Mouse (Mus musculus): ENCODE data around the gene Wdpcp.
"Not testable (repeated sequence)": the region's sequence is repeated elsewhere in the genome, so short reads cannot be mapped to it uniquely, and the experiment has no call there.

Wdpcp gene

DNA sequence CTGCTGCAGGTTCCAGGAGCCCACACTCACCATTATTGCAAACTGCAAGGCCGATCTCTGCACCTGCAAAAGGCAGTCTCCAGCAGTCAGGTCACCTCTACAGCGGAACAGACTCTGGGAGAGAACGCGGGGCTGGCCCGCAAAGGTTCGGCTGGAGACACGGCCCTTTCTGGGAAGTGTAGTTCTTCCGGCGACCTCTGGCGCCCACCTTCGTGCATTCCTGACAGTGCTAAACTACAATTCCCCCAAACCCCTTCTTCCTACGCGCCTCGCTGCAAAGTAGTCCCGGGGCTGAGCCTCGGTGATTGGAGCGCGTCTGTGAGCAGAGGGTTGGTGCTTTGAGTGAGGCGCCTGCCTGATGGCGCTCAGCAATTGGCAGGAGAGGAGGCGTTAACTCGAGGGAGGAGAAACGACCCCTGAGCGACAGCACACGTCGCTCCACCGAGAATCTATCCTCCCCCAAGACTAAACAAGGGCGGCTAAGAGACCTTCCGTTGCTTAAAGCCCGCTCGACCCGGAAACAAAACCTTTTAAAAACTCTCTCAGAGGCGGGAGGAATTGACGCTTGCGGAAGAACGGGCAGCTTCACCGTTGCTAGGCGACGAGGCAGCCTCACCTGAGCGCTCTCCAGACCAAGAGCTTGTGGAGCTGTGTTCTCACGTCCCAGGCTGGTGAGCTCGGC lies at the start of gene Wdpcp, which contains the start of gene Mdh1:
Gene Wdpcp, plus strand, starts transcription at position 536 of the 682 bp plus-strand sequence.
Gene Mdh1, minus strand, starts transcription at position 668 of the 682 bp plus-strand sequence.
- in situ Hi-C loops (cut with MboI, MseI): loop anchor here (10.0 kb wide), 1 partner anchor 1733 kb away; the partner anchor contains the start of gene Usp34

DNA sequence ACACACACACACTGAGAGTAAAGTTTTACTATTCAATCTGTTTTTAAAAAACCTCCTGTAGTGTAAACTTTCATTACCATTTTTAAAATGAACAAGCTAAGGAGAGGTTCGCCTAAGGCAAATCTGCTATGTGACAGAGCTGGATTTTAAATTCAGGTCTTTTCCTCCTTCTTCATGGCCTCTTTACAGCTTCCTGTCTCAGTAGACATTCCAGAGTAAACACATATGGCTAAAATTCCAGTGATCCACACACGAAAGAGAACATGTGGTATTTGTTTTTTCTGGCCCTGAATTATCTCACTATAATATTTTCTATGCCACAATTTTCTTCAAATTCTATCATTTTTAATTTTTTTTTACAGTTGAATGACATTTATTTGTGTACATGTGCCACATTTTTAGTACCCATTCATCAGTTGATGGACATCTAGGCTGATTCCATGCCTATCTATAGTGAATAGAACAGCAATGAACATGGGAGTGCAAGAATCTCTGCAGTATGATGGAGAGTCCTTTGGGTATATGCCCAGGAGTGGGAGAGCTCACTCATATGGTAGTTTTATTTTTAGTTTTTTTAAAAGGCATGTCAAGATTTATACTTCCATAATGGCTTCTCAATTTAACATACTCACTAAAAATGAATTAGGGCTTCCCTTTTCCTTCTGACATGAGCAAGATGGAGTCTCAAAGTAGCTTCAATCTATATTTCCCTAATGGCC lies 43.2 kb upstream of the Wdpcp start:
- in situ Hi-C loops (cut with MboI, MseI): no loop called here

DNA sequence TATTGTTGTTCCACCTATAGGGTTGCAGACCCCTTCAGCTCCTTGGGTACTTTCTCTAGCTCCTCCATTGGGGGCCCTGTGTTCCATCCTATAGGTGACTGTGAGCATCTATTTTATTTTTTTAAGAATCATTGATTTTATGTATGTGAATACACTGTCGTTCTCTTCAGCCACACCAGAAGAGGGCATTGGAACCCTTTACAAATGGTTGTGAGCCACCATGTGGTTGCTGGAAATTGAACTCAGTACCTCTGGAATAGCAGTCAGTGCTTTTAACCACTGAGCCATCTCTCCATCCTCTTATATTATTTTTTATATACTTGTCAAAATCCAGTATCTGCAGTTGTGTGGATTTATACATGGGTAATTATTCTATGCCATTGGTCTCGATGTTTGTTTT lies 41.2 kb upstream of the Wdpcp start:
- in situ Hi-C loops (cut with MboI, MseI): not testable (repeated sequence)

DNA sequence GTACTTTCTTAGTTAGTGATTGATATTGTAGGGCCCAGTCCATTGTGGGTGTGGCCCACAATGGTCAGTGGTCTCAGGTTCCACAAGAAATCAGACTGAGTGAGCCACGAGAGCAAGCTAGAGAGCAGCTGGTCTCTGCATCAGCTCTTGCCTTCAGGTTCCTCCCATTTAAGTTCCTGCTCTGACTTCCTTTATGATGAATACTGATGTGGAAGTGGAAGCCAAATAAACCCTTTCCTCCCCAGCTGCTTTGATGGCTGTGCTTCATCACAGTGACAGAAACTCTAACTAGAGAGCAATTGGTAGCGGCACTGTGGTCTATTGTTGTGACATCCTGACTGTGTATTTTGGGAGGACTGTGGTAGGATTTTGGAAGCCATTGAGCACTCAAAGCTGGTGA lies 32.0 kb upstream of the Wdpcp start:
- in situ Hi-C loops (cut with MboI, MseI): no loop called here

DNA sequence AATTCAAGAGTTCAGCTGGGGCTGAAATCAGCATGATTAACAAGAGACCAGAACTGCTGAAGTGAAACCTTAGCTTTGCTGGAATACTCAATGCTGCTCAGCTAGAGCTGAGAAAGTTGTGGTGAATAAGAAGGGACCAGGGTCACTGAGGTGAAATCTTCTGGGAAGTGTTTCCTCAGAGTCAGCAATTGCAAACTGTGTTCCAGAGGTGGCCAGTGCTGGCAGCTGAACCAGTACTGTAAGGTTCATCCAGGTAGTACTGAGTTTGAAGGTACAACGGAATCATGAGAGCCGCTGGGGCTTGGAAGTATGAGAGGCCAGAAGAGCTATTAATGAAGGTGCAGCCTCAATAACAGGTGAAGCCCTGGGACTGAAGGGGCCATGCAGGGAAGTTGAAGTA lies 31.4 kb upstream of the Wdpcp start:
- in situ Hi-C loops (cut with MboI, MseI): no loop called here

DNA sequence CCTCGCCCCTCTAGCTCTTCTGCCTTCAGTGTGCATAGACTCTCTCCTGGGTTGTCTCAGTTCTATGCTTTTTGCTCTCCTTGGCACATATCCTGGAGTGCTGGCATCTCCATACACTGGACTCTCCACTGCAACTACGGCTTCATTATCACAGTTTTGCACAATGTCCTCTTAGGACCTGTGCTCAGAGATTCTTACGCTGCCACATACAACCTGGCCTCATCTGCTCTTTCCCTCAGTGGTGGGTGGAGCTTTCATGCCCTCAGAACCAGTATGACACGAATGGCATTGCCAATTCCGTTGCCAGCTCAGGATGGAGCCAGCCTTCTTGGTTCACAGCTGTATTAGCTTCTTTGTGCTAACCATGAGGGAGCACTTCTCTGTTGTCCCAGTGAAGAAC lies 29.3 kb upstream of the Wdpcp start:
- in situ Hi-C loops (cut with MboI, MseI): no loop called here

DNA sequence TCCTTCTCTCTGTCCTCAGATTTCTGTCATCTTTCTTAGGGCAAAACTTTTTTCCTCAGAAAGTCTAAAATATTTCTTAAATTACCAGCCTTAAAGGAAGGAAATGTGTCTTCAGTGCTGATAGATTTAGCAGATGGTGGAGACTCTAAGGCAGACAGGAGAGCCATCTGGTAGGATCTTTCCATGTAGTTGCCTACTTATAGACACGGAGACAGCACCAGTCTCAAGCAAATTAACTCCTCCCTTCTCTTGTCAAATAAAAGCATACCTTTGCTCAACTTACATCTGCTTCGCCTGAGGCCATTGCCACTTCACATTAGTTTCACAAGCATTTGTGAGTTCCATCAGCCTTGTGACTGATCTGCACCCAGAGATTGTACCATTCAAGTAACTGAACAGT lies 27.0 kb upstream of the Wdpcp start:
- in situ Hi-C loops (cut with MboI, MseI): no loop called here

DNA sequence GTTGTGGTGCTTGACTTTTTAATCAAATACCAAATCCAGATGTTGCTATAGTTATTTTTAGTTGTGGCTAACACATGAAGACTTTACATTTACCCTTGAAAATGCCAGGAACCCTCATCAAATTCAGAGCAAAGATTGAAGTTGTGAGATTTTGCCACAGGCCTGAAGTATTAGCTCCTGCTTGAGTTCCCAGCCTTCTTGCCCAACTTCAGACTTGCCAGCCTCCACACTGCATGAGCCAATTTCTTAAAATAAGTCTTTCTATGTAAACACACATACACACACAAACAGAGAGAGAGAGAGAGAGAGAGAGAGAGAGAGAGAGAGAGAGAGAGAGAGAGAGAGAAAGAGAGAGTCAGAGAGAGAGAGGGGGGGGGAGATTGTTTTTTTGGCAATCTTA lies 26.1 kb upstream of the Wdpcp start:
- in situ Hi-C loops (cut with MboI, MseI): no loop called here

DNA sequence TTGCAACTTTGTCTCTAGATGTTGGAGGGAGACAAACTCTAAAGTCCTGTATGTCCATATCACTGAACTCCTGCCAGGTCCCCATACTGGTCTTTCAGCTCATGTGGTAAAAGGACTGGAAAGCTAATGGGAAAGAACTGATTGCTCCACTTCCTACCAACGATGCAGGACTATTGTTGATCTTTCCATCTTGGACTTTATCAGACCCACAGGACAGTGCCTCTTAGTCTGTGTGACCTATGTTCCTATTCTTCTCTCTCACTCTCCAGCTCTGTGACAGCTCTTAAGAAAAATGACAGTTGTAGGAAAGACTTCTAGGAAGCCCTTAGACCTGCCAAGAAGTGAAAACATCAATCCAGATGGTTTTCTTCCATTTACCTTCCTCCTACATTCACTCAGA lies 25.4 kb upstream of the Wdpcp start:
- in situ Hi-C loops (cut with MboI, MseI): no loop called here

DNA sequence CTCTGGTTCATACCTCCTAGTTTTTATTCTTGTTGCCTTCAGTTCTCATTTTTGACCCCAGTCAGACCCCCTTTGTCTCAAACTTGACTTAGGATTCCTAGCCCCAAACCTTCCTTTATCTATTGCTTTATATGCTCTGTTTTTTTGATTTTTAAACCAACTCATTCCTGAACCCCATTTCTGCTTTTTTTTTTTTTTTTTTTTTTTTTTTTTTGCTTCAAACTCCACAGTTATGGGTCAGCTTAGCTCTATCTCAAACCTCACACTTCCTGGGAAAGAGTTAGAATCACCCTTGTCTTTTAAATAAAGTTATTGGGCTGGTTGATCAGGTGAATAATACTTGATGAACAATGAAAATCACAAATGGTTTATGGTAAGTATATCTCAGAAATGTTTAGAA lies 24.5 kb upstream of the Wdpcp start:
- in situ Hi-C loops (cut with MboI, MseI): no loop called here

DNA sequence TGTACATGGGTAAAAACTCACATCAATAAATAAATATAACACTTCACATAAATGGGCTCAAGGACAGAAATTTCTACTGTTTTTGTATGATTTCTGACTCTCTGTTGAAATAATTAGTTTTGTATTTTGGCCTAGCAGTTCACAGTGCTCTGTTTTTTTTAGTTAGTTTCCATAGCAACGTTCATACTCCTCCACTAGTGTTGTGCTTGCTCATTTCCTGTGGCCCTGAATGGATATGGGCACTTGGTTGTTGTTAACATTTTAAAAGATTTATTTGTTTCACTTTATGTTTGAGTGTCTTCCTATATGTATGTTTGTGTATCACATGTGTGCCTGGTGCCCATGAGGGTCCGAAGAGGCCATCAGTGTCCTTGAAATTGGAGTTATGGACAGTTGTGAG lies 23.0 kb upstream of the Wdpcp start:
- in situ Hi-C loops (cut with MboI, MseI): no loop called here

DNA sequence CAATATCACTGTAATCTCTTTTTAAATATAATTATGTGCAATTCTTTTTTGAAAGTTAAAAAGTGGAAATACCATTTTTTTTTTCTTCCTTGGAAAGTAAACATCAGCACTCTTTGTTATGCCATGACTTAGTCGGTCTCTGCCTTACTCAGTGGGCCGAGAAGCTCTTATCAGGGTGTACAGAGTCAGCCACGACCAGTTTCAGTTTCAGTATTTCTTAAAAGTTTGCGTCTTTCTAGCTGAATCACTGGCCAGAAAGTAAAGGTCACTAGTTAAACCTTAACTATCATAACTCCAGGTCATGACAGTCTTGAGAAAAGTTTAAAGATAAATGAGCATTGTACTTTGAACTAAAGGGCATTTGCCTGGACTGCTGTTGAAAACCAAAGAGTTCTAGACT lies 22.3 kb upstream of the Wdpcp start:
- in situ Hi-C loops (cut with MboI, MseI): no loop called here

DNA sequence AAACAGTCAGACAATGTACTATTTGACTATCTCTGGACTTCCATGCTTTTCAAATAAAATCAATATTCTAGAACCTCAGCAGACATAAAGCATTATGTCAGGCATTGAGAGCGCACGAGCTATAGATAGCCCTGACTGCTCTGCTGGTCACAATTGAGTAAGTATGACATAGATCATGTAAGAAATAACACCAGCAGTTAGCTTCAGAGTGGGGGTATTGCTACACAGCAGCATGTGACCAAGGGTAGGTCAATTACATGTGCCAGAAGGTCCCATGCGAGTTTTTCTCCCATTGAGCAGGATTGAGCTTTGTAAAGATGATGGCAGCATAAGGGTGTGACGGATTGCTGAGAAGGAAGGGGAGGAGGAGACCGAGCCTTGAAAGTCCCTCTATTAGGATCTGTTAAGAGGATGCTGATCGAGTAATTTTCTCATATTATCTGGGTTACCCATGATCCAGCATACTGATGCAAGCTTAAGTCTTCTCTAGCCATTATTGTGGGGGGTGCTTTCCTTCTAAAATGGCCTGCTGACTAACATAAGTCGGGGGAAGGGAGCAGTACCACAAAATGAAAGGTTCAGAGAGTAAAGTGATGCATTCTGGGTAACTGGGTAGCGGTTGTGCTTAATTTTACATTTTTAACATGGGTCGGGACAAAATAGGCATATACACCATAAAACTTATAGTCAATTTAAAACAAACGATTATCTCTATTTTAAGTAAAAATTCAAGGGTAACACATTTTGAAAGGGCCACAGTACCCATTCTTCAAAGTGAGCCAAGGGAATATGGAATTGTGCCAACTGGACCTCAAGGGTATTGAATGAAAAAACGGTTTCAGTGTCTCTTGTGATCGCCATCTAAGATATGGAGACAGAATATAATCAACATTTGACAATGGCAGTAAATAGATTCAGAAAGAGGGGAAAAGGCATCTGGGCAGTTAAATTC lies 21.5 kb upstream of the Wdpcp start:
- in situ Hi-C loops (cut with MboI, MseI): no loop called here

DNA sequence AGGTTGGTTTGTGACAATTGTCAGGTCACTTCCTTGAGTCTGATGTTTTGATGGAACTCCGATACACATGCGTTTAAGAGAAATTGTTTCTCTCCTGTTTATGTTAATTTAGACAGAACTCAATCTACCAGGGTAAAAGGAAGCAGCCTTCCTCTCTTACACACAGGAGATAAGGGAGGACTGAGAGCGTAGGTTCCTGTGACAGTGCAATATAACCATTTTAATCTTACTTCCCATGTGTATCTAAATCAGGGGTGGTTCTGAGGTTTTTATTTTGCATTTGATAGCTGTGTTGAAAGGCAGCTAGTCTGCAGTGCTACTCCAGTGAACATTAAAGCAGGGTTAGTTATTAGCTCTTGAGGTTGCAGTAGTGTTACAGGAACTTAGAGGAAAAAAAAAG lies 20.0 kb upstream of the Wdpcp start:
- in situ Hi-C loops (cut with MboI, MseI): no loop called here

DNA sequence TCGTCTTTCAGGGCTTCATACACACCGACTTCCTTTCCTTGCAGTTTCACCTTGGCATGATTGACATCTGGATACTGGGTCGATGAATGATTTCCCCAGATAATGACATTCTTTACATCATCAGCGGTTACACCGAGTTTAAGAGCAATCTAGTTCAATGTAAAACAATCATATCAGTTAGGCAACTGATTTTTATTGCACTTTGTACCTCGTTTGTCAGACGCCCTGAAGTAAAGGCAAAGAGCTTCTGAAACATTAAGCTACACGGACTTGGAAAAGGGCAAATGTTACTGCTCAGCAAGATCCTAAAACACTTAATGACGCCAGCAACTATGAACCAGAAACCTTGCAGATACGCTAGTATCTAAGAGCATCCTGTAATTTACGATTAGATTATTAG lies 12.3 kb upstream of the Wdpcp start:
- in situ Hi-C loops (cut with MboI, MseI): no loop called here

DNA sequence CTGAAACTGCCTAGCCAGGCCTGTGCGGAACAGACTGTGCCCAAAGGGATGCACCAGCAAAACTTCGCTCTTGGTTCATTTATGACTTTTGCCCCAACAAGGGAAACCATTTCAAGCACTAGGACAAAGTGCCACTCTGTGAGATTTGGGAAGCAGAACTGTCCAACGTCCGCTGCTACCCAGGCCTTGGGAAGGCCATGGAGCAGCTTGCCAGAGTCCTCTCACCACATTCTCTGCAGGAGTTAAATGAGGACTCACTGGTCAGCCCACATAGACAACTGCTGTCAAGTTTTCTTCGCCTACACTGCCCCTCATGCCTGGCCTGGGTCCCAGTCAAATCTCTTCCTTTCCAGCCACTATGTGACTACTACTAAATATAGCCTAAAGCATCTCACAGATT lies 10.7 kb upstream of the Wdpcp start:
- in situ Hi-C loops (cut with MboI, MseI): no loop called here

DNA sequence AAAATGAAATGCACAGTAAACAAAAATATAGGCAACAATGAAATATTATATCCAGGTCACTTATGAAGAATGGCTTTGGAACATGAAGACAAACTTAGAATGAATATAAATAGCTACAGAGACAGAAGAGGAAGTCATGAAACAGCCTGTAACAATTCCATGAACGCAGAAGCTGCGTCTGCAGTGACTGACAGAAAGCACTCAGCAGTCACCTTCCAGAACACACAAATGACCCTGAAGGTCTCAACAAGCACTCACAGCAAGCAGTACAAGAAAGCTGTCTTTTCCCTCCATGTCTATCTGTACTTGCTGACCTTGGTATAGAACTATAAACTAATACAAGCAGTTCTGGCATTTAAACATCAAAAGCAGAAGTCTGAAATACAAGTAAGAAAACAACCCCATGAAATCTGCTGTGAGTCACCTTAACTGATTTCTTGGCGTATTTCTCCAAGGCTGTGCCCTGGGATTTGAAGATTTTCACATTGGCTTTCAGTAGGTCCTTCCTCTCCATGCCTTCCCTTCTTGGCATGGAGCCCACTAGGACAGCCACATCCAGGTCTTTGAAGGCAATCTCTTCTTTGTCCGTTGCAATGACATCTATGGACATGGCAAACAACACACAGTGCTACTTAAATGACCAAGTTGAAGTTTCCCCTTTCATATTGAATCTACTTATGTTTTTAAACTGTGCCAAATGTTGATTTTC lies 8.3 kb upstream of the Wdpcp start:
- in situ Hi-C loops (cut with MboI, MseI): no loop called here

DNA sequence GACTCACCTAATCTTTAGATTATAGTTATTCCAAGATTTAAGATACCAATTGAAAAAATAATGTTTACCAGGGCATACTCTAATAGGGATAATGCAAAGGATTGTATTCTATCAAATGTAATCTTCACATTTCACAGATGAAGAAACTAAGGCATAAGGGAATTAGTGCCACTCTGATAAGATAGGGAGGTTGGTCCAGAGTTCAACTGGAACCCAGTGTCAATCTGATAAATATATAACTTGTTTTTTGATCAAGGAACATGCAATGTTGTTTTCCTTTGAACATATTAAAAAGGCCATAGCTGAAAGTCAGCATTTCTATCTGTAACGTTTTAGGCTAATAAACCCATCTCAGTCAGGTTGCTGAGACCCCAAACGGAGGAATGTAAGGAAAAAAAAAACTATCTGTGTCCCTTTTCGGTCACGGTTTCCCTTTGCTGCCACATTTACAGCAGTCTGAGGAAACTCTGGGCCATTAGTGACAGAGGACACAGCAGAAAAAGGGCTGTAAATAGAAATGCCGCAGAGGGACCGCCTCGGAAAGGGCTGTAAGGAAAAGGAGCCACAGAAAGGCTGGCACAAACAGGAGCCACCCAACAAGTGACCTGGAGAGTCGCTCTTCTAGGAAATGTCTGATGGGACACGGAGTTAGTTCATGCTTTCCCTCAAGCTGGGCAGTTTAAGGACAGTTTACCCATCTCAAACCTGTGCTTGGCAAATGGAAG lies 7.2 kb upstream of the Wdpcp start:
- in situ Hi-C loops (cut with MboI, MseI): no loop called here

DNA sequence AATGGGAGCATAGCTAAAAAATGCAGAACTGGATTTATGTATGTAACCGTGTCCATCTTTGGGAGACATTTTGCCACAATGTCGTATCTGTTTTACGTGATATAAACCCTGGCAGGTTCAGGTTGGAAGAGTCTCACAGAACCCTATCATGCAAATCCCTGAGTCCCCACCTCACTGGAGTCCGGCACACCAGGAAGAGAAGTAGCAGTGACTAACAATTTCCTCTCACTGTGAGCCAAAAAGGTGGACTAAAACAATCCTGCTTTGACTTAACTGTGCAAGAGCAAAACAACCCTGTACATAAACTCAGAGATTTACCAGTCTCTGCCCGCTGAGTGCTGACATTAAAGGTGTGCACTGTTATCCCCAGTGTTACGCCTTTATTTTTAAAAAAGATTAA lies 5.1 kb upstream of the Wdpcp start:
- in situ Hi-C loops (cut with MboI, MseI): no loop called here

DNA sequence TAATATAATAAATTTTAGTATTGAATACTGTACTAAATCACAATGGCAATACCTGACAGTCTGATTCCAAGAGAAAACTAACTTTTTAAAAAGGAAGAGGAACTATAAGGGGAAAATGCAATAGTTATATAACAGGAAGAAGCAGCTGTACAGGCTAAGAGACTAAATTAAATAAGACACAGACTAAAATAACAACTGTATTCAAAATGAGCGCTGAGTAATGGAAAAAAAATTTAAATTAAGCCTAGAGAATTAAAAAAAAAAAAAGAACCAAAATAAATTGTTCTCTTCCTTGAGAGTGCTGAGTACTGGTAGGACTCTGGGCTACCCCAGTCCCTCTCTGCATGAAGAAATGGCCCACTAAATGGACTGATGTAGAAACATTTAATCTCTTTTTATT lies 4.3 kb upstream of the Wdpcp start:
- in situ Hi-C loops (cut with MboI, MseI): no loop called here

DNA sequence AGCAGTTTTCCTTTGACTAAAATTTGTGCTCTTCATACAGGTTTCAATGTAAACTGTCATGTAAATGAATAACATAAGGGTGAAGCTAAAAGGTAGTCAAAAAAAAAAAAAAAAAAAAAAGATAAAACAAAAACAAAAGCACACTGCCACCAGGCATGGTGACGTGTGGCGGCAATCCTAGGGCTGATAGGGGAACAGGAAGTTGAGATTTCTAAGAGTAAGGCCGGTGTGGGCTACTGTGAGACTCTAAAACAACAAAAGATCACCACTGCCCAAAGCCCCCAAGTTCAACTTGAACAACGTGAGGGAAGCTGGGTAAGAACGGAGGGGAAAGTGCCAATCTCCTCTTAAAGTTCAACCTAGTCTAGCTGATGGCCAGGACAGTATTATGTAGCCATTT lies 3.0 kb upstream of the Wdpcp start:
- in situ Hi-C loops (cut with MboI, MseI): no loop called here

Measured in regulatory T cell (primary cell).